25 mouse cellular contexts compared by ENCODE assay signal in genomic region chr15:25822656-25823055, GRCm38 (mm10). TPM values are rescaled to one million over a fixed set of nuclear protein-coding genes. Genes with fewer than 3 reads are reported as not detected.
DNase-seq lines count a peak whose midpoint lies in the region; ATAC-seq and TF ChIP-seq lines count a peak whose summit lies in the region.
"Had no signal": no experiment of that assay in that cellular context is flagged by ENCODE, and none has a peak within 500 bp of the region (broad histone marks: within the 10 kb centered on the region; RNA-seq: fewer than 3 reads in every experiment).

No protein-coding gene starts in this region.

- DNase-seq in CD4-positive, CD25-positive, alpha-beta regulatory T cell, adult 2 months (ENCODE audit: low read depth, low spot score) = peak; percentile 51
- peak; percentile 44 for DNase-seq in naive thymus-derived CD4-positive, alpha-beta T cell, adult 2 months (ENCODE audit: low read depth)
- no peak for DNase-seq in gastrocnemius, adult 2 months
- DNase-seq in cerebellum, adult 11-12 months = no peak
- DNase-seq: adrenal gland, adult 8-10 months; adrenal gland, postnatal 14 days; adrenal gland, postnatal 36 days; B cell, adult 2 months; cerebellum, adult 18-20 months; cerebellum, adult 8-10 months; cerebellum, adult 9-11 months; cerebellum, postnatal 14 days; cerebellum, postnatal 36 days; embryo, embryonic 11 days had no signal

- H3K27ac ChIP-seq in gastrocnemius, adult 2 months = no peak overlapping the region
- H3K27ac ChIP-seq: embryonic facial prominence, embryonic 13.5 days; embryonic facial prominence, embryonic 15.5 days; forebrain, embryonic 10.5 days; forebrain, embryonic 12.5 days had no signal

- no peak for TF ChIP-seq CTCF in gastrocnemius, adult 2 months (IDR thresholded peaks at IDR 0.05)

- ATAC-seq in inflammation-experienced regulatory T-cells, adult 6 months = peak; percentile 61
- ATAC-seq: activated CD4-positive, CD25-positive, alpha-beta regulatory T cell, adult 4 months; forebrain, embryonic 14.5 days; forebrain, embryonic 16.5 days; Patski had no signal

- intact Hi-C loops in gastrocnemius, adult 2 months (cut with DNase I) = no loop called here

- H3K4me3 ChIP-seq in gastrocnemius, adult 2 months = no peak overlapping the region
- H3K4me3 ChIP-seq: embryonic facial prominence, embryonic 13.5 days; embryonic facial prominence, embryonic 15.5 days; erythroblast, embryonic 14.5 days; forebrain, embryonic 10.5 days; forebrain, embryonic 12.5 days had no signal

RNA-seq across cellular contexts. Expression of gene Retreg1, which starts 20.3 kb away (rescaled TPM):
- 10 to 100 TPM; 53.0 to 73.2 (median 58.3) TPM for polyA plus RNA-seq in inflammation-experienced regulatory T-cells, adult 6 months (2017; shearing (Covaris generic))
- 100 to 1,000 TPM; 170 to 181 TPM for total RNA-seq in gastrocnemius, adult 2 months (2021)
- polyA plus RNA-seq: erythroblast, embryonic 14.5 days; G1E had no signal

Comparison
In these comparisons a context has a peak if more than half of its experiments do, and no peak if none do; other contexts are left out.
1. DNase-seq: peak in CD4-positive, CD25-positive, alpha-beta regulatory T cell, adult 2 months (single experiment) and naive thymus-derived CD4-positive, alpha-beta T cell, adult 2 months (single experiment); none in gastrocnemius, adult 2 months (single experiment) and cerebellum, adult 11-12 months (single experiment).